Mouse (Mus musculus) heart, postnatal 36 days (tissue): ENCODE data around the gene Pfn5. TPM values are rescaled to one million over a fixed set of nuclear protein-coding genes. Genes with fewer than 3 reads are reported as not detected.
"Not testable (repeated sequence)": the region's sequence is repeated elsewhere in the genome, so short reads cannot be mapped to it uniquely, and the experiment has no call there.

Experiments used
- DNase-seq, 2 experiments: peaks; one replicate each; pipeline ENCODE4 v3.0.0; 2021 to 2022
- intact Hi-C: fragments of 180-260 bp; cut with DNase I; formaldehyde crosslinking; loops from one replicate; pipeline ENCODE4 v1.15.1; 2025
- total RNA-seq, 2 experiments: library from RNA; stranded (reverse); gene quantifications; 2 replicates each; pipeline ENCODE4 v1.2.3; 2021

The Pfn5 gene
- total RNA-seq: not detected

DNA sequence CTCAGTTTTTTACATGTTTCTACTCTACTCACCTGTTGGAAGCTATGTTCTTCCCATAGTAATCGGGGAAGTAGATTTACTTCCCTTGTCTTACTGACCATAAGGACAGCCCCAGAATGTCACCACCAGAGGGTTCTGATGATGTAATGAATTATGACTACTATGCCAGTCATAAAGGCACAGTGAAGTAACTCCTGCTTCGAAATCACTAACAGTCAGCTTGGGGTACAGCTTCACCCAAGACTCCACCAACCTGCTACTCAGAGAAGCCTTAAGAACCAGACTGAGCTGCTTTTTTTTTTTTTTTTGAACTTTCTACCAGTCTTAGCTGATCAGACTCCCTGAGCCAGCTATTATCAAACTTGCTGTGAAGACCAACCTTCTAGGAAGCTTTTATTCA, at the start of gene Pfn5, which contains the start of gene Asb12:
Gene Pfn5, plus strand, starts transcription at position 218 of the 400 bp plus-strand sequence.
Gene Asb12, minus strand, starts transcription at position 101 of the 400 bp plus-strand sequence.
- intact Hi-C loops: no loop called here
- no peak for DNase-seq

DNA sequence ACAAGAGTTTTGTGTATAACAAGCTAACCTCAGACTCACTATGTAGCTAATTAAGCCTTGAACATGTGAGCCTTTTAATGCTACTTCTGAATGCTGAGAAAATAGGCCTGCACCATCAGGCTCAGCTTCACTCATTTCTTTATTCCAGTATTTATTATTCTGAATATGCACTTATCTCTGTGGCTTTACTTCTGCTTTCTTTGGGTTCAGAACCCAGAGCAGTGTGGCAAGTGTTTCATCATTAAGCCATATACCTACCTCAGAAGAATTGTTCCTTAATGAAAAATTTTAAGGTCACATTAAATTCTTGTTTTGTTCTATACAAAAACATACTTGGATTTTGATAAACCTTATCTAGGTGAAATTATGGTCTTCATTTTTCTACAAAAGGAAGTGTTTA, 34.0 kb upstream of the Pfn5 start:
- DNase-seq: no peak
- intact Hi-C loops: no loop called here

DNA sequence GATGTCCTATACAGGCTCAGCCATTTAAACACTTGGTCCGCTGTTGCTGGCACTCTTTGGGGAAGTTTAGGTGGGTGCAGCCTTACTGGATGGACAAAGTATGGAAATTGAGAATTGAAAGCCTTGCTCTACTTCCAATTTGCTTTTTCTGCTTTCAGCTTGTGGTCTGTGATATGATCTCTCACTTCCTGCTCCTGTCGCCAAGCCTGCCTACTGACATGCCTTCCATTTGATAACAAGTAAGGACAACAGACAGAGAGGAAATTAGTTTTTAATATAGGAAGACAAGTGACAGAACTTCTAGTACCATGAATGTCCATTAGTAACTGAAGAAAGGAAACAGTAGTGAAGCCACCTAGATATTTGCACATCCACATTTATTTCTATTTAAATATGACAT, 32.7 kb upstream of the Pfn5 start:
- no peak for DNase-seq
- intact Hi-C loops: no loop called here

DNA sequence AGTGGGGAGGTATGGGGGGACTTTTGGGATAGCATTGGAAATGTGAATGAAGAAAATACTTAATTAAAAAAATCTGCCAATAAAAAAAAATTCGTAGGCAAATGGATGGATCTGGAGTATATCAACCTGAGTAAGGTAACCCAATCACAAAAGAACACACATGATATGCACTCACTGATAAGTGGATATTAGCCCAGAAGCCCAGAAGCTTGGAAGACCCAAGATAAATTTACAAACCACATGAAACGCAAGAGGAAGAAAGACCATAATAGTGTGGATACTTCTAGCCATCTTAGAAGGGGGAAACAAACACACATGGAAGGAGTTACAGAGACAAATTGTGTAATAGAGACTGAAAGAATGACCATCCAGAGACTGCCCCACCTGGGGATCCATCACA, 22.4 kb upstream of the Pfn5 start:
- intact Hi-C loops, DNase-seq: not testable (repeated sequence)

DNA sequence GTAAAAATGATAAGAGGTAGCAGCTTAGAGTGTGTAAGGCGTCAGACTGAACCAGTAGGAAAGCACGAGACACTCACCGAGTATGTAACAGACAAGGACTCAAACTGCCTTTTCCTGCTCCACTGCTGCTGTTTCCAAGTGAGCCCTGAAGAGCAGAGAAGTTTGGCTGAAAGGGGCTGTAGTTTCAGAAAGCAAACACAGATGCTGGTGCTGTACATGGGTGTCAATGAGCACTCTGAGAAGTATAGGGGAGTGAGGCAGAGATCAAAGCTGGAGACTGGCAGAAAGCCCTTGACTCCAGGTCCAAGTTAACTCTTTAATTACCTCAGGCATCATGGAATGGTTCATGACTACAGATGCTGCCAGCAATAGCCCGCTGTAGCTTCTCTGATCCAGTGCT, 3.6 kb upstream of the Pfn5 start:
- intact Hi-C loops: no loop called here

DNA sequence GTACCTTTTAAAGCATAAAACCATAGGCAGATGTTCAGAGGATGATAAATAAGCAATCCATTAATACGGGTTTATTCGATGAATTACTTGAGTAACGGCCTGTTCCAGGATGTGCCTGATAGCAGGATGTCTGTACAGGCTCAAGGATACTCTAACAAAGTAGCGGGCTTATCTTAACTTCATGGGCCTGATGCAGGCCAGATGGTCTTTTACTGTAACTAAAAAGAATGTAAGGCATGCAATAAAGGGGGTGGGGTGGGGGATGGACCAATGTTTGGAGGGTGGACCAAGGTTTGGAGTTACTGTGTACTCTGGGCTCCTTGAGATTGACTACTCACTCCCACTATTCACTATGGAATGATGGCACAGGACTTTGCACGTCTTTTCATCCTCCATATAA, 42.7 kb downstream of the Pfn5 start:
- no peak for DNase-seq

More for the DNA sequence above, 3.6 kb upstream of the Pfn5 start:
- no peak for DNase-seq

More for the DNA sequence above, 42.7 kb downstream of the Pfn5 start:
- intact Hi-C loops: no loop called here

Other genes with a start within 250 kb of the Pfn5 start
- 1 to 10 TPM; 4.6 to 6.5 TPM for gene Amer1, start 113.2 kb upstream of the Pfn5 start, total RNA-seq
- gene Asb12, start 117 bp upstream of the Pfn5 start, total RNA-seq: 10 to 100 TPM; 16.3 to 16.9 TPM
- gene Zc4h2, start 100.4 kb downstream of the Pfn5 start, total RNA-seq: 1 to 10 TPM; 1.2 to 1.3 TPM
- under 1 TPM; 0.46 to 0.69 TPM for gene Zc3h12b, start 153.6 kb downstream of the Pfn5 start, total RNA-seq